Mouse (Mus musculus) right cerebral cortex, postnatal 14 days (tissue): ENCODE results near the gene Fam81b.

Experiments
- DNase-seq: peaks from one replicate; pipeline ENCODE4 v3.0.0; 2022

Gene Fam81b

DNA sequence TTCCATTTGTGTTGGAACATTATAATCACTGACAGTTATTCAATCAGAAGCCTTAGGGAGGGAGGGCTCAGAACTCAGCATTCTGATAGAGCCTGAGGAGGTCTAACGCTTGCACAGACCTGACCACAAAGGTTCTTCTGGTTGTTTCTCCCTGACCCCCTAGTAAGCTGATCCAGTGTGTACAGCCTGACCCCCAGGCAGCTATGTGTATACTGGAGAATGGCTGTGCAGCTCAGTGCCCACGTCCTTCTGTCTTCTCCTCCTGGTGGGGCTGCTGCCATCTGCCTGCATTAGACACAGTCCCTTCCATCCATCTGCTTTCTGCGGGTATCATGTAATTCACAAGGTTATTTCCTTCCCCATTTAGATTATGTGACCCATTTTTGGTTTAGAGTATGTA, 115.7 kb downstream of the Fam81b start:
- DNase-seq: peak; percentile 21

- no peak for DNase-seq
Measured at GRCm38 (mm10) chr13:76187651-76188050, 117.2 kb downstream of the Fam81b start.

DNA sequence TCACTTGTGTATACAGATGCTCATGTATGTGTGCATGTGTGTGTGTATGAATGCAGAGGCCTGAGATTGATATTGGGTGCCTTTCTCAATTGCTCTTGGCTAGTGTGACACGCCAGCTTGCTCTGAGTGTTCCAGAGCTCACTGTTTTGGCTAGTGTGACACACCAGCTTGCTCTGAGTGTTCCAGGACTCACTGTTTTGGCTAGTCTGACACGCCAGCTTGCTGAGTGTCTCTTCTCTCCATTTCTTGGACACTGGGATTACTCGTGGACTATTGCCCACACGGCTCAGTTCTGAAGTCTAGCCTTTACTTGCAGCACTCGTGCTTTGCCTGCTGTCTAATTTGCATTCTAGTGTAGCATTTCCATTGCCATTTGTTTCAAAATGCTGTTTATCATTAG, 126.2 kb downstream of the Fam81b start:
- no peak for DNase-seq

DNA sequence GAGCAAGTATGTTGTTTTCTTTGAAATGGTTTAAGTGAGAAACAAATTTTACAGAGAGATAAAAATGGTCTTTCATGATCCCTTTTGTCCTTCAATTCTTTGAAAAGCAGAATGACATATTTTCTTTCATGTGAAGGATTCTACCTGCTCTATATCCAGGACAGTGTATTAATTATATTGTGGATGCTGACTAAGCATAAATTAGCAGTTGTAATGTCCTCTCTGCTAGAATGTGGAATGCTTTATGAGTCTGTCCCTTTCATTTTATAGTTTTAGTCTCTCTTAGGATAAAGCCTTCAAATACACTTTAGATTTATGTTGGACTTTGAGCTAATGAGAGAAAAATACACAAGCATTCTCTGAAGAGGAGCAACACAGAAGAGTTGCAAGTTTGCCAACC, 130.6 kb downstream of the Fam81b start:
- DNase-seq: no peak

GRCm38 (mm10) chr13:76160587-76160986, 144.3 kb downstream of the Fam81b start:
- no peak for DNase-seq

DNA sequence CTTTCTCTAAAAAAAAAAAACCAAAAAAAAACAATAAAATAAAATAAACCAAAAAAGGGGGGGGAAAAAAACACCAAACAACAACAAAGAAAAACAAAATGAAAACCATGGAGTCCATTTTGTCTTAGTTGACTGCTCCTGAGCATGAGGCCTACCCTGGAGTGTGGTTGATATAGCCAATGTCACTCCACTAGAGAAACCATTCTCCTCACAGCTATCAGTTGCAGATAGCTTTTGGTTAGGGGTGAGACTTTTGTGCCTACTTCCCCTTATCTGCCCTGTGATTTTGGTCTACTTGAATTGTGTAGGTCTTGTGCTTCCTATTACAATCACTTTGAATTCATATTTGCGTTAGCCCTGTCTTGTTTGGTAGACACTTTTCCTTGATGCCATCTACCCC, 147.4 kb downstream of the Fam81b start:
- DNase-seq: no peak

- DNase-seq: no peak
Measured at GRCm38 (mm10) chr13:76157099-76157498, 147.8 kb downstream of the Fam81b start.
